Mouse (Mus musculus) neutrophil, adult 5-6 weeks (primary cell): ENCODE measurements around the gene Gm17387. TPM values are rescaled to one million over a fixed set of nuclear protein-coding genes. Genes with fewer than 3 reads are reported as not detected.

Experiments used
- ATAC-seq: fragments of 151-379, 151-347 bp; 2 replicates; pipeline ENCODE4 v1.8.0; 2017; ENCODE audit warnings: mild to moderate bottlenecking, moderate TSS enrichment; ENCODE audit not compliant: insufficient number of reproducible peaks, poor library complexity, low FRiP score, severe bottlenecking; ENCODE audit errors: extremely low read depth
- total RNA-seq: library from RNA; stranded (forward); fragments of 200-1000 nt; gene quantifications from 2 replicates; pipeline ENCODE4 v1.2.3, GENCODE M21; 2017

Gene Gm17387
- total RNA-seq, 1 experiment from 2014 or later, result not detected

DNA sequence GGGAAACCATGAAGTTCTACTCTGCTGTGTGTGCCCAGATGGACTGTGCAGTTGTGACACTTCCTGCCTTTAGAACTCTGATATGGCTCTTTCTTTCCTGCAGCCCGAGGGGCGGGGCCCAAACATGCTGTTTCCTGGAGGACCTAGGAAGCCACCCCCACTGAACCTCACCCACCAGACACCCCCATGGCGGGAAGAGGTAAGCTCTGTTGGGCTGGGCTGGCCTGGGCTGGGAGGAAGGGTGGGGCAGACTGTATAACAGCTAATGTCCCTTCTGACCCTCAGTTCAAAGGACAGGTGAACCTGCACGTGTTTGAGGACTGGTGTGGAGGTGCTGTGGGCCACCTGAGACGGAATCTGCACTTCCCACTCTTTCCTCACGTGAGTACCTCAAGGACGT is 35.2 kb downstream of the Gm17387 start:
- ATAC-seq, result no peak

DNA sequence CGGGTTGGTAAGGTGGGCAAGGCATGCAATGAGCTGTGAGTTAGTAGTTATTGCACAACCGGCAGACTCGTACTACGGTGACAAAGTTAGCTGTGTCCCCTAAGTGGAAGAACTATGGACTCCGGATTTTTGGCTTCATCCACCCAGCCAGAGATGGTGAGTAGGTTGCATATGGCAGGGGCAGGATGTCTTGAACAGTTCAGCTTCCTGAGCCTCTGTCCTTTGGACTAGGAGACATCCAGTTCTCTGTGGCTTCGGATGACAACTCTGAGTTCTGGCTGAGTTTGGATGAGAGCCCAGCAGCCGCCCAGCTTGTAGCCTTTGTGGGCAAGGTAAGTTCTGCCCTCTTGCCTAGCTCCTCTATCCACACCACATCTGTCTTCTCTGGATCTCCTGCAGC is 35.6 kb downstream of the Gm17387 start:
- peak; percentile 14; the same call in 1 of the 2 replicates for ATAC-seq

- no peak for ATAC-seq
Measured at GRCm38 (mm10) chr7:141068351-141068750, 39.4 kb downstream of the Gm17387 start.

DNA sequence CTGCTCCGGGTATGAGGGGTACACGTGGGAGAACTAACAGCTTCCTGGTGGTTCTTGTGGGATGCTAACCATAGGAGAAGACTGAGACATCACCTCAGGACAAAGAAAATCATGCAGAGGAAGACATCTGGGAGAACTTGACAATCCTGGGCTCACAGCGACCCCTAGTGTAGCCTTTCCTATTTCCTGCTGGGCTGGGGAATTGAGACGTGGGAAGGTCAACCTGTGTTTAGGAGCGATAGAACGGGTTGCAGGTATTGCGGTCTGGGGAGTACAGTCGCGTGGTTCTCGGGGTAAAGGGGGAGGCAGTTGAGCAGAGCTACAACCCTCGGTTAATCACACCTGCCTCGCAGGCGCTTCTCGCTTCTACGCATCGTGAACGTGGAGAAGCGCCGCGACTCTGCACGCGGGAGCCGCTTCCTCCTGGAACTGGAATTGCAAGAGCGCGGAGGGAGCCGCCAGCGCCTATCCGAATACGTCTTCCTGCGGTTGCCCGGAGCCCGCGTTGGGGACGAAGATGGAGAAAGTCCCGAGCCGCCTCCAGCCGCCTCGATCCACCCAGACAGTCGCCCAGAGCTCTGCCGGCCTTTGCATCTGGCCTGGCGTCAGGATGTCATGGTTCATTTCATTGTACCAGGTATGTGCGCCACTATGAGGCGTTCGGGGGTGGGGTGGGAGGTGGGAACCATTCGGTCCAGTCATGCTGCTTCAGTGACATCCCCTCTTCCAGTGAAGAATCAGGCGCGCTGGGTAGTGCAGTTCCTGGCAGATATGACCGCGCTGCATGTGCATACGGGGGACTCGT is 41.3 kb downstream of the Gm17387 start:
- ATAC-seq, result no peak; the same call in 1 of the 2 replicates

DNA sequence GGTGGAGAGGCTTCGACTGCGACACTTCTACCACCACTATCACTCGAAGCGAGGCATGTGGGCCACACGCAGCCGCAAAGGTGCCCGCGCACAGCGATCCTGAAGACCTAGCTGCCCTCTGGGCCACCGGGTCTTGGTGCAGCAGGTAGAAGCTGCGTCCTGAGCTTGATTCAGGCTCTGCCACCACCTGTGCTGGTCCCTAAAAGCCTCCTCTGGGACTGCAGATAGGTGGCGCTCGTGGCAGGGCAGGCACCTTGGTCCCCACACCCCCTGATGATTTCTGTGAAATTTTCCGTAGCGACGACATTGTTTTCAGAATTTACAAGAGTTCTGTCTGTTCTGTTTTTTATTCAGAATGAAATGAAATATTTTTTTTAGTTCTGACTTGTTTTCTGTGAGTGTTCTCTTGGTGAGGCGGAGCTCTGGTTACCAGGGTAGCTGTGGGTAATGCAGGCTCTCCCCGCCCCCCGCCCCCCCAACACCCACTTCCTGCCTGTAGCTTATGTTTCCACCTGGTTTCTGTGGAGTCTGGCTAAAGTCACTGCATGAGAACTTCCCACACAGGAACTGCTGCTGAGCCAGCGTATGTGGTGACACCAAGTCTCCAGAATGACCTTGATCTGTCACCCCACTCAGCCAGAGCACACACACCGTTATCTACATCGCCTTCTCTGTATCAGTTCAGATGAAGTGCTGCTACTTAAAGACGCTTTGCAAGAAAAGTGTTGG is 43.2 kb downstream of the Gm17387 start:
- ATAC-seq, result peak; percentile 54

- ATAC-seq, result no peak
Measured at GRCm38 (mm10) chr7:141073782-141074181, 44.9 kb downstream of the Gm17387 start.

DNA sequence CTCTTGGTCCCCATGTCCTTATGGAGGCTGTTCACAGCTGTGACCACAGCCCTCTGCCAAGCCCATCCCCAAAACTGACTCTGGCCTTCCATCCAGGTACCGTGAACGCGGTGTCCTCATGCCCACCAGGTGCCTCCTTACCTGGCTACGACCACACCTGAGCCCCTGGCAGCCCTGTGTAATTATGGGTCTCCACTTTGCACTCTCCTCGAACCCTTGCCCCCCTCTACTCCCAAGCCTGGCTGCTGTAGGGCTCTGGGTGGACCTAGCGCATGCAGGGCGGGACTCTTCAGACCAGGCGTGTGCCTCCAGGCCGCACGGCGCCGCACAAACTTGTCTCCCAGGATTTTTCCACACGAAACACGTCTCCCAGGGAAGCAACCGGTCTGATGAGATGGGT is 48.9 kb downstream of the Gm17387 start, which contains the start of gene Pkp3:
Gene Pkp3 (plus strand): TSS at position 378 of the 400 bp plus-strand sequence.
- no peak for ATAC-seq

GRCm38 (mm10) chr7:141078876-141079275 is 49.9 kb downstream of the Gm17387 start:
- ATAC-seq, result no peak

Other genes with a start within 250 kb of the Gm17387 start
- not detected in 2 replicates for gene Syce1, start 241.3 kb upstream of the Gm17387 start, total RNA-seq
- not detected in 2 replicates for gene Zfp941, start 207.0 kb upstream of the Gm17387 start, total RNA-seq
- gene Urah, start 194.1 kb upstream of the Gm17387 start, total RNA-seq, result not detected in 2 replicates
- not detected in 2 replicates for gene Scgb1c1, start 183.6 kb upstream of the Gm17387 start, total RNA-seq
- not detected in 2 replicates for gene Odf3, start 181.3 kb upstream of the Gm17387 start, total RNA-seq
- gene Gm45785, start 172.8 kb upstream of the Gm17387 start, total RNA-seq, result not detected in 2 replicates
- gene Ric8a, start 172.2 kb upstream of the Gm17387 start, total RNA-seq, result 120 and 128 TPM in 2 replicates
- 28.3 and 47.1 TPM in 2 replicates for gene Bet1l, start 171.6 kb upstream of the Gm17387 start, total RNA-seq
- 96.6 and 110 TPM in 2 replicates for gene Psmd13, start 147.2 kb upstream of the Gm17387 start, total RNA-seq
- 14.5 and 20.1 TPM in 2 replicates for gene Sirt3, start 146.8 kb upstream of the Gm17387 start, total RNA-seq
- gene Cox8b, start 128.7 kb upstream of the Gm17387 start, total RNA-seq, result not detected in 2 replicates
- gene Nlrp6, start 108.2 kb upstream of the Gm17387 start, total RNA-seq, result 0.47 TPM in 1 of 2 replicates, not detected in the other
- 15.0 and 17.9 TPM in 2 replicates for gene Pgghg, start 87.7 kb upstream of the Gm17387 start, total RNA-seq
- 12.8 and 18.0 TPM in 2 replicates for gene Ifitm5, start 78.8 kb upstream of the Gm17387 start, total RNA-seq
- gene Gm45717, start 73.2 kb upstream of the Gm17387 start, total RNA-seq, result not detected in 2 replicates
- gene Ifitm2, start 73.1 kb upstream of the Gm17387 start, total RNA-seq, result 514 and 537 TPM in 2 replicates
- 416 and 446 TPM in 2 replicates for gene Ifitm1, start 61.9 kb upstream of the Gm17387 start, total RNA-seq
- gene Ifitm3, start 18.4 kb upstream of the Gm17387 start, total RNA-seq, result 187 and 230 TPM in 2 replicates
- gene Ifitm6, start 11.2 kb upstream of the Gm17387 start, total RNA-seq, result 105 and 120 TPM in 2 replicates
- gene B4galnt4, start 32.0 kb downstream of the Gm17387 start, total RNA-seq, result not detected in 2 replicates
- gene Pkp3, start 49.1 kb downstream of the Gm17387 start, total RNA-seq, result 10.5 and 11.0 TPM in 2 replicates
- 21.0 and 21.9 TPM in 2 replicates for gene Sigirr, start 71.4 kb downstream of the Gm17387 start, total RNA-seq
- not detected in 2 replicates for gene Ano9, start 88.7 kb downstream of the Gm17387 start, total RNA-seq
- 4.2 and 6.3 TPM in 2 replicates for gene Ptdss2, start 93.3 kb downstream of the Gm17387 start, total RNA-seq
- 41.0 and 51.8 TPM in 2 replicates for gene Rnh1, start 143.7 kb downstream of the Gm17387 start, total RNA-seq
- gene Hras, start 164.9 kb downstream of the Gm17387 start, total RNA-seq, result 13.7 and 23.8 TPM in 2 replicates
- gene Lrrc56, start 165.0 kb downstream of the Gm17387 start, total RNA-seq, result 1.9 and 3.9 TPM in 2 replicates
- gene Lmntd2, start 184.9 kb downstream of the Gm17387 start, total RNA-seq, result 2.6 and 3.2 TPM in 2 replicates
- gene Rassf7, start 186.7 kb downstream of the Gm17387 start, total RNA-seq, result 7.1 and 9.0 TPM in 2 replicates
- gene Phrf1, start 199.7 kb downstream of the Gm17387 start, total RNA-seq, result 82.6 and 97.8 TPM in 2 replicates
- 122 and 134 TPM in 2 replicates for gene Irf7, start 237.3 kb downstream of the Gm17387 start, total RNA-seq
- gene Cdhr5, start 247.7 kb downstream of the Gm17387 start, total RNA-seq, result not detected in 2 replicates